Mouse (Mus musculus): Measurements from ENCODE around the gene Hmg20a.

- TF ChIP-seq CTCF (IDR thresholded peaks at IDR 0.05; ENCODE audit: low read depth, low read length) (no peak), GATA1 (IDR thresholded peaks at IDR 0.05; ENCODE audit: borderline replicate concordance, low read length) (no peak), GATA2 (IDR thresholded peaks at IDR 0.05; ENCODE audit: borderline replicate concordance, low read depth, low read length) (no peak), TAL1 (conservative IDR thresholded peaks at IDR 0.05; ENCODE audit: low read depth, low read length) (no peak)
Observed at GRCm38 (mm10) chr9:56469656-56470055, 51.2 kb downstream of the Hmg20a start.
